ENCODE assay signal across 7 mouse cellular contexts in genomic region chr16:8424971-8425330, GRCm38 (mm10). TPM values are rescaled to one million over a fixed set of nuclear protein-coding genes. Genes with fewer than 3 reads are reported as not detected.
A peak's percentile ranks its signal among the peaks of the same experiment; 100 is the strongest.
DNase-seq lines count a peak whose midpoint lies in the region; ATAC-seq lines count a peak whose summit lies in the region.

TSS of gene Tmem114 (minus strand) at chr16:8425136.

- 2% methylated on average over 16 of the region's 16 CpGs for WGBS in hindbrain, embryonic 11.5 days
- 4% methylated on average over 16 of the region's 16 CpGs for WGBS in liver, embryonic 12.5 days (ENCODE audit: insufficient replicate concordance)

- H3K9ac ChIP-seq in hindbrain, embryonic 11.5 days (ENCODE audit: low read depth, low read length) = no peak within 1 kb of the TSS
- H3K9ac ChIP-seq in liver, embryonic 12.5 days = no peak within 1 kb of the TSS

- peak within 1 kb of the TSS; percentile 63 for H3K4me2 ChIP-seq in hindbrain, embryonic 11.5 days (replicated peaks; ENCODE audit: low read depth, low read length)
- peak within 1 kb of the TSS; percentile 38 for H3K4me2 ChIP-seq in liver, embryonic 12.5 days

- H3K27ac ChIP-seq in hindbrain, embryonic 11.5 days (ENCODE audit: low read depth, low read length) = no peak within 1 kb of the TSS
- no peak within 1 kb of the TSS for H3K27ac ChIP-seq in liver, embryonic 12.5 days

- no peaks in the 10 kb centered on the region for H3K4me1 ChIP-seq in hindbrain, embryonic 11.5 days (replicated peaks; ENCODE audit: control insufficient read depth, insufficient read depth, low read length)
- H3K4me1 ChIP-seq in liver, embryonic 12.5 days = no peaks in the 10 kb centered on the region

- H3K9me3 ChIP-seq in hindbrain, embryonic 11.5 days (ENCODE audit: control insufficient read depth, low read length) = no peaks in the 10 kb centered on the region
- no peaks in the 10 kb centered on the region for H3K9me3 ChIP-seq in liver, embryonic 12.5 days (replicated peaks)

- H3K36me3 ChIP-seq in hindbrain, embryonic 11.5 days (ENCODE audit: control insufficient read depth, insufficient read depth, low read length) = no peaks in the 10 kb centered on the region
- no peaks in the 10 kb centered on the region for H3K36me3 ChIP-seq in liver, embryonic 12.5 days

- peak; percentile 28 for DNase-seq in right cerebral cortex, adult 18-20 months
- DNase-seq in right cerebral cortex, postnatal 14 days = no peak
- peak; percentile 43 for DNase-seq in embryo, embryonic 10.5 days (ENCODE audit: low spot score)
- peak; percentile 44 for DNase-seq in hindbrain, embryonic 11.5 days (ENCODE audit: low spot score)
- peak; percentile 22 for DNase-seq in ovary, postnatal 14 days (ENCODE audit: low spot score)
- DNase-seq in retina, postnatal 1 day = no peak

- no peak for ATAC-seq in hindbrain, embryonic 11.5 days (ENCODE audit: low FRiP score)
- no peak for ATAC-seq in liver, embryonic 12.5 days

- H3K27me3 ChIP-seq in hindbrain, embryonic 11.5 days (ENCODE audit: control insufficient read depth, insufficient read depth, low read length) = peaks cover 31% of the 10 kb centered on the region
- peaks cover 70% of the 10 kb centered on the region for H3K27me3 ChIP-seq in liver, embryonic 12.5 days (replicated peaks)

- peak within 1 kb of the TSS; percentile 28 for H3K4me3 ChIP-seq in hindbrain, embryonic 11.5 days (ENCODE audit: low read depth, low read length)
- H3K4me3 ChIP-seq in liver, embryonic 12.5 days = peak within 1 kb of the TSS; percentile 4; the same call in 1 of the 2 replicates

RNA-seq across cellular contexts. Expression of gene Tmem114, which starts in this region (rescaled TPM):
- polyA plus RNA-seq in hindbrain, embryonic 11.5 days (2014; fragmentation: Nextera tagmentation; extraction: Ambion mirVana) = 0.12 TPM in 1 of 2 replicates, not detected in the other
- polyA plus RNA-seq in liver, embryonic 12.5 days (2016; fragmentation: Nextera tagmentation; extraction: Ambion mirVana) = not detected in 2 replicates

Comparison
In these comparisons a context has a peak if more than half of its experiments do, and no peak if none do; other contexts are left out.
1. DNase-seq: peak in right cerebral cortex, adult 18-20 months (single experiment), embryo, embryonic 10.5 days (single experiment) and ovary, postnatal 14 days (single experiment); none in right cerebral cortex, postnatal 14 days (single experiment) and retina, postnatal 1 day (single experiment).
2. Peak in DNase-seq, H3K4me3 ChIP-seq and H3K4me2 ChIP-seq in hindbrain, embryonic 11.5 days; RNA of the gene not detected or under 1 TPM.